Mouse (Mus musculus) gastrocnemius, postnatal 36 days (tissue): ENCODE data around the gene Slc22a20. TPM values are rescaled to one million over a fixed set of nuclear protein-coding genes. Genes with fewer than 3 reads are reported as not detected.

ENCODE experiments used
- DNase-seq, 2 experiments: peaks; one replicate each; pipeline ENCODE4 v3.0.0; 2022
- intact Hi-C: fragments of 180-260 bp; cut with DNase I; formaldehyde crosslinking; loops from one replicate; pipeline ENCODE4 v1.15.1; 2025
- total RNA-seq, 2 experiments: library from RNA; stranded (reverse); gene quantifications; 2 replicates each; pipeline ENCODE4 v1.2.3; 2021

The Slc22a20 gene
- total RNA-seq, 2 experiments from 2014 or later: not detected

GRCm38 (mm10) chr19:5929634-5930596 lies 56.0 kb downstream of the Slc22a20 start:
- peak in 1 of 2 experiments; percentile 54 for DNase-seq
- intact Hi-C loops: no loop called here

- no peak for DNase-seq
- intact Hi-C loops: no loop called here
Measured at GRCm38 (mm10) chr19:5928546-5928945, 57.4 kb downstream of the Slc22a20 start.

GRCm38 (mm10) chr19:5928104-5928503 lies 57.8 kb downstream of the Slc22a20 start:
- intact Hi-C loops: no loop called here
- no peak for DNase-seq

- DNase-seq: no peak
Measured at GRCm38 (mm10) chr19:5927532-5927931, 58.4 kb downstream of the Slc22a20 start.

GRCm38 (mm10) chr19:5927026-5927425 lies 58.9 kb downstream of the Slc22a20 start:
- no peak for DNase-seq
- intact Hi-C loops: no loop called here

More at GRCm38 (mm10) chr19:5927532-5927931, 58.4 kb downstream of the Slc22a20 start:
- intact Hi-C loops: no loop called here

GRCm38 (mm10) chr19:5925311-5925855 lies 60.6 kb downstream of the Slc22a20 start:
- intact Hi-C loops: loop anchor here (2.0 kb wide), 1 partner anchor 17 kb away; no protein-coding TSS in a partner anchor
- DNase-seq: no peak

- intact Hi-C loops: loop anchor here (1.0 to 5.0 kb wide), 3 partner anchors 18 to 93 kb away; partner anchors contain the start of gene Capn1
- peak; percentile 94 to 99 for DNase-seq
Measured at GRCm38 (mm10) chr19:5924713-5925093, 61.2 kb downstream of the Slc22a20 start, which contains the start of gene Cdc42ep2. Cdc42ep2 (minus strand) TSS chr19:5924816.

- intact Hi-C loops: loop anchor here (1.0 to 5.0 kb wide), 3 partner anchors 19 to 93 kb away; partner anchors contain the start of gene Capn1
- peak; percentile 91 to 93 for DNase-seq
Measured at GRCm38 (mm10) chr19:5923990-5924712, 61.8 kb downstream of the Slc22a20 start.

GRCm38 (mm10) chr19:5922963-5923362 lies 63.0 kb downstream of the Slc22a20 start:
- no peak for DNase-seq
- intact Hi-C loops: loop anchor here (5.0 kb wide), 1 partner anchor 94 kb away; the partner anchor contains the start of gene Capn1

- intact Hi-C loops: loop anchor here (5.0 kb wide), 1 partner anchor 95 kb away; the partner anchor contains the start of gene Capn1
- peak in 1 of 2 experiments; percentile 48 for DNase-seq
Measured at GRCm38 (mm10) chr19:5922119-5922942, 63.6 kb downstream of the Slc22a20 start.

- DNase-seq: no peak
- intact Hi-C loops: loop anchor here (5.0 kb wide), 1 partner anchor 96 kb away; the partner anchor contains the start of gene Capn1
Measured at GRCm38 (mm10) chr19:5921715-5922114, 64.2 kb downstream of the Slc22a20 start.

Other genes with a start within 250 kb of the Slc22a20 start
- gene Ltbp3, start 245.2 kb downstream of the Slc22a20 start, total RNA-seq: 10 to 100 TPM; 43.4 to 44.2 TPM
- 10 to 100 TPM; 70.8 to 71.1 TPM for gene Scyl1, start 214.7 kb downstream of the Slc22a20 start, total RNA-seq
- gene Frmd8, start 110.9 kb downstream of the Slc22a20 start, total RNA-seq: 1 to 10 TPM; 4.5 to 5.0 TPM
- 1 to 10 TPM in 1 of 2 experiments, under 1 TPM in 1; 0.99 to 1.0 TPM for gene Slc25a45, start 108.3 kb downstream of the Slc22a20 start, total RNA-seq
- under 1 TPM in 1 of 2 experiments, not detected in 1; 0.20 TPM for gene Tigd3, start 92.0 kb downstream of the Slc22a20 start, total RNA-seq
- gene Dpf2, start 73.1 kb downstream of the Slc22a20 start, total RNA-seq: 10 to 100 TPM; 75.1 to 81.4 TPM
- 10 to 100 TPM; 10.1 to 12.4 TPM for gene Cdc42ep2, start 61.3 kb downstream of the Slc22a20 start, total RNA-seq
- gene Pola2, start 21.9 kb downstream of the Slc22a20 start, total RNA-seq: 10 to 100 TPM in 1 of 2 experiments, 1 to 10 TPM in 1; 8.6 to 11.6 TPM
- gene Capn1, start 29.8 kb upstream of the Slc22a20 start, total RNA-seq: 10 to 100 TPM; 82.6 to 95.2 TPM
- 10 to 100 TPM; 14.4 to 15.8 TPM for gene Syvn1, start 60.4 kb upstream of the Slc22a20 start, total RNA-seq
- gene Mrpl49, start 71.6 kb upstream of the Slc22a20 start, total RNA-seq: 10 to 100 TPM; 25.8 TPM
- gene Fau, start 71.7 kb upstream of the Slc22a20 start, total RNA-seq: 100 to 1,000 TPM; 333 to 400 TPM
- 1 to 10 TPM; 7.6 to 9.0 TPM for gene Znhit2, start 75.0 kb upstream of the Slc22a20 start, total RNA-seq
- 1 to 10 TPM; 4.9 to 5.1 TPM for gene Tm7sf2, start 82.2 kb upstream of the Slc22a20 start, total RNA-seq
- 10 to 100 TPM; 15.7 to 19.3 TPM for gene Vps51, start 91.1 kb upstream of the Slc22a20 start, total RNA-seq
- gene Tmem262, start 93.9 kb upstream of the Slc22a20 start, total RNA-seq: not detected
- not detected for gene Gm28374, start 96.1 kb upstream of the Slc22a20 start, total RNA-seq
- gene Zfpl1, start 98.8 kb upstream of the Slc22a20 start, total RNA-seq: 10 to 100 TPM; 10.2 to 10.3 TPM
- gene Cdca5, start 98.8 kb upstream of the Slc22a20 start, total RNA-seq: under 1 TPM in 1 of 2 experiments, not detected in 1; 0.28 TPM
- gene AC131692.1, start 108.3 kb upstream of the Slc22a20 start, total RNA-seq: not detected
- gene Naaladl1, start 119.6 kb upstream of the Slc22a20 start, total RNA-seq: not detected
- gene Sac3d1, start 132.5 kb upstream of the Slc22a20 start, total RNA-seq: 1 to 10 TPM; 8.7 to 9.8 TPM
- 10 to 100 TPM in 1 of 2 experiments, 1 to 10 TPM in 1; 8.6 to 10.6 TPM for gene Snx15, start 142.2 kb upstream of the Slc22a20 start, total RNA-seq
- under 1 TPM; 0.17 to 0.26 TPM for gene Batf2, start 154.8 kb upstream of the Slc22a20 start, total RNA-seq
- gene Arl2, start 155.4 kb upstream of the Slc22a20 start, total RNA-seq: 10 to 100 TPM; 51.8 to 62.6 TPM
- gene Majin, start 198.2 kb upstream of the Slc22a20 start, total RNA-seq: not detected
- not detected for gene Gpha2, start 240.2 kb upstream of the Slc22a20 start, total RNA-seq
- gene Ppp2r5b, start 249.7 kb upstream of the Slc22a20 start, total RNA-seq: 10 to 100 TPM; 32.2 to 34.6 TPM